Comparison of ENCODE assay signal across 14 mouse cellular contexts in genomic region chr16:96899329-96899728, GRCm38 (mm10).
"Had no signal": no experiment of that assay in that cellular context is flagged by ENCODE, and none has a peak within 500 bp of the region (broad histone marks: within the 10 kb centered on the region; RNA-seq: fewer than 3 reads in every experiment).

No protein-coding gene starts in this region.

- DNase-seq: kidney, adult 2 months; kidney, postnatal 36 days; lung, postnatal 14 days; right cerebral cortex, adult 18-20 months; right cerebral cortex, postnatal 25 days had no signal

- H3K4me3 ChIP-seq: limb, embryonic 10.5 days; lung, embryonic 15.5 days; megakaryocyte, embryonic 14.5 days; midbrain, embryonic 13.5 days; myocyte; neural tube, embryonic 15.5 days had no signal

- H3K4me2 ChIP-seq: lung, embryonic 15.5 days; midbrain, embryonic 13.5 days; neural tube, embryonic 15.5 days had no signal

- H3K4me1 ChIP-seq: lung, embryonic 15.5 days; megakaryocyte, embryonic 14.5 days had no signal

- H3K27ac ChIP-seq: limb, embryonic 10.5 days; lung, embryonic 15.5 days; macrophage; midbrain, embryonic 13.5 days; neural tube, embryonic 15.5 days; stomach, postnatal 0 days had no signal

- H3K27me3 ChIP-seq: lung, embryonic 15.5 days; megakaryocyte, embryonic 14.5 days; midbrain, embryonic 13.5 days; neural tube, embryonic 15.5 days had no signal

- H3K9ac ChIP-seq: lung, embryonic 15.5 days; midbrain, embryonic 13.5 days; neural tube, embryonic 15.5 days had no signal

- H3K9me3 ChIP-seq: limb, embryonic 10.5 days; lung, embryonic 15.5 days; megakaryocyte, embryonic 14.5 days; midbrain, embryonic 13.5 days; neural tube, embryonic 15.5 days had no signal

- H3K36me3 ChIP-seq: limb, embryonic 10.5 days; lung, embryonic 15.5 days; midbrain, embryonic 13.5 days; neural tube, embryonic 15.5 days had no signal

- ATAC-seq: intestine, embryonic 16.5 days; midbrain, embryonic 13.5 days had no signal
